Mouse (Mus musculus): Measurements from ENCODE around the gene Wdr83.

Wdr83 gene

DNA sequence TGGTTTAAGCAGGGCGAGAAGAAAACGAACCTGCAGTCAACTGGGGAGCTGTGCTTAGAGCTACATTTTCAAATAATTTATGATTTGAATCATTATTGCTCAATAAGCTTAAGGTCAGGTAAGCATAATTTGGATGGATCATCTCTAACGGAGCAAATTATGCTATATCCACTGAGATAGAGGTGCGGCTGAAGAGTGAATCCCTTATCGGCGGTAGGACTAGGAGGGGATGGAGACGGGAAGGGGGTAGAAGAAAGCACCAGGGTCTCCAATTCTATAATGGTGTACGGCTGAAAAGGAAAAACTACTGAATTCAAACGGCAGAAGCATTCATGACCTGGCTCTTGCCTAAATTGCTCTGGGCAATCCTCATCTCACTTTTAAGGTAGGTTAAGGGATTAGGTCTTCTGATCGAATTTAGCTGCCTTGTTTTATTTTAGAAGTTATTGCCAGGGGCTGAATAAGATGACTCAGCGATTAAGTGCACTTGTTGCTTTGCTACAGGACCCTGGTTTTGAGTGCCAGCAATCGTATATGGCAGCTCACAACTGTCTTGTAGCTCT is 45.9 kb downstream of the Wdr83 start:
- no peak for DNase-seq (ENCODE audit: low spot score in 2 of 2)

DNA sequence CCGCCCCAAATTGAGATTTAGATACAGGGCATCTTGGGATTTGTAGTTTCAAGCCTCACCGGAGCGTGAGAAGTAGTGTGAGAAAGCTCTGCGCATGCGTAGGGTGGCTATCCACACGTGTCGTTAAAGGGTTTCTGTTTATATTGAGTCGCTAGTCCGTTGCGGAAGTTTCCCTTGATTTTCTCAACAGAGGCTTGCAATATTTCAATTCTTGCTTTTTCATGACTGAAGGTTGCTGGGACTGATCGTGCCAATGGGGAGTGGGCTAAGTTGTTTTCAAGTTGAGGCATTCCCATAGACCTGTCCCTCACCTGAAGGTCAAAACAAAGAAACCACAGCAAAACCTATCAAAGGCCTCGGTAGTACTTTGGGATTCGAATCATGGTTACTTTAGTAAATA is 46.3 kb downstream of the Wdr83 start:
- peak; percentile 82 to 89 for DNase-seq (ENCODE audit: low spot score in 2 of 2)

DNA sequence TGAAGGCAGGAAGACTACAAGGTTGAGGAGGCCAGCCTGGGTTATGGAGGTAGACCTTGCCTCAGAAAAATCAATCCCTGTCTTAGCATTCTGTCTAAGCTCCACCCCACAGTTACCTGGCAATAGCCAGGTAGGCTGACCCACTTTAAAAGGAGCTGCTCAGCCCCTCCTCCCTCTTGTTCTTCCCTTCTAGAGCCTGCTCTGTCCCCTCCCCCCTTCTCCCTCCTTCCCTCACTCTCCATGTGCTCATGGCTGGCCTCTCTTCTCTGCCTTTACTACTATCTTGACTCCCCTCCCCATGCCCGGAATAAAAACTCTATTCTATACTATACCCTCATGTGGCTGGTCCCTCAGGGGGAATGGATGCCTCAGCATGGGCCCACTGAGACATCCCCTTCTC is 47.2 kb downstream of the Wdr83 start:
- no peak for DNase-seq (ENCODE audit: low spot score in 2 of 2)

DNA sequence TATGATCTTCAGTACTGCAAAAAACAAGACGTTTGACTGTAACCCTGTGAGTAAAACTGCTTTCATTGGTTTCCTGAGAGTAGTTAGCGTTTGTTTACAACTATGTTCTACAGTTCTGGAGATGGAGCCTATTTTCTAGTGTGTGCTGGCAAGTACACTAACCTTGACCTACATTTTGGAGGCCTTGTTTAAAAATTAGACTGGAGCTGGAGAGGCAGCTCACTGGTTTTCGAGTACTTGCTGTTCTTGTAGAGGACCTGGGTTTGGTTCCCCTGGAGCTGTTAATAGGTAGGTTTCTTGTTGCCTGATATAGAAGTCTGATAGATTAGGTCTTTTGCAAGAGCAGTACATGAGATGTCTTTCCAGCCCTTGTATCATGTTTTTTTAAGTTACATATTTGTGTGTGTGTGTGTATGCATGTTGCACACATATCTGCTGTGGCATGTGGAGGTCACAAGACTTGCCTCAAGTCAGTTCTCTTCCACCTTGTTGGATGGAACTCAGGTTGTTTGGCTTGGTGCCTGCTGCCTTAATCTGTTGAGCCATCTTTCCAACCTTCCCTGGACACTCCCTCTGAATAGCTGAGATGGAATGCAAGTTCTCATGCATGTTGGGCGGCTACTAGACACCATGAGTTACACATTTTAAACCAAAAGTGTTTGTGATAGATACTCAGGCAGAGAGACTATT is 48.3 kb downstream of the Wdr83 start:
- no peak for DNase-seq (ENCODE audit: low spot score in 2 of 2)

DNA sequence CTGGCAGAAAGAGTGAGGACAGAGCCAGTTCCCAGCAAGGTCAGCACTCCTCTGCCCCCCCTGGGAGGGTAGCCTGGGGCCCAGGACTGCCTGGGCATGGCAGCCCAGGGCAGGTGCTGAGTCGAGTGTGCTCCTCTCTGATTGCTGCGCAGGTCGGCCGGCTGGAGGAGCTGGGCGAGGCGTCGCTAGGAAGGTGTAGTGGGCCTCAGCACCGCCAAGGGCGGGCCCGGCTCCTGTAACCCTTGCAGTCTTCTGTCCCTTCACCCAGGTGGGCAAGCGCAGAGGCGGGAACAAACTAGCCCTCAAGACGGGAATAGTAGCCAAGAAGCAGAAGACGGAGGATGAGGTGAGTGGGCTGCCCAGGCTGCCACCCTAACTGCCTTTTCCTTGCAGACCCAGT is 51.8 kb downstream of the Wdr83 start:
- no peak for DNase-seq (ENCODE audit: low spot score in 2 of 2)

DNA sequence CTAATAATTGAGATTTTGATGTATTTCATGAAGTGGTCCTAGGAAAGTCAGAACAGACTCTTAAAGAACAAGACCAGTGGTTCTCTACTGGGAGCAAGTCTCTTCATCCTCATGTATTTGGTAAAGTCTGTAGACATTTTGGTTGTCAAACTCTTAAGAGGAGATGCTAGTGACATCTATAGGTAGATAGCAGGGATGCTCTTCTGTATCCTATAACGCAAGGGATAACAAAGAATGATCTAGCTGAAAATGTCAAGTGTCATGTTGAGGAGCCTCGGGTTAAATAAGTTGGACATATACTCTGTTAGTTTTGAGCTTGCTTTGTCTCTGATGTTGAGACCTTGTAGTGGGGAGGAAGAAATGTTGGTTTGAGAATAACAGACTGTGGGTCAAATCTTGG is 53.2 kb downstream of the Wdr83 start:
- DNase-seq (ENCODE audit: low spot score in 2 of 2), result no peak

DNA sequence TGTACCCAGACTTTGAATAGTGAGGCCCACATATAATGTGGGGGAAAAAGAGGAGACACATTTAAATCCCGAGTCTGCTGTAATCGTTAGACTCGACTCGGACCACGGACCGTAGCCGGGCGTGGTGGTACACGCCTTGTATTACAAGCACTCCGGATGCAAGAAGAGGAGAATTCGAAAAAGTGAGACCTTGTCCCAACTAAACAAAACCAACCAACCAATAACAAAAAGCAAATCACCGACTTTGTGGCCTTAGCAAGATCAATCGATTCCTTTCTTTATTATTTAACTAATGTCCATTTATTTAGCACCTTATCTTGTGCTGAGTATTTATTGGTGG is 53.6 kb downstream of the Wdr83 start:
- peak in 1 of 2 experiments; percentile 48 for DNase-seq (ENCODE audit: low spot score in 2 of 2)

DNA sequence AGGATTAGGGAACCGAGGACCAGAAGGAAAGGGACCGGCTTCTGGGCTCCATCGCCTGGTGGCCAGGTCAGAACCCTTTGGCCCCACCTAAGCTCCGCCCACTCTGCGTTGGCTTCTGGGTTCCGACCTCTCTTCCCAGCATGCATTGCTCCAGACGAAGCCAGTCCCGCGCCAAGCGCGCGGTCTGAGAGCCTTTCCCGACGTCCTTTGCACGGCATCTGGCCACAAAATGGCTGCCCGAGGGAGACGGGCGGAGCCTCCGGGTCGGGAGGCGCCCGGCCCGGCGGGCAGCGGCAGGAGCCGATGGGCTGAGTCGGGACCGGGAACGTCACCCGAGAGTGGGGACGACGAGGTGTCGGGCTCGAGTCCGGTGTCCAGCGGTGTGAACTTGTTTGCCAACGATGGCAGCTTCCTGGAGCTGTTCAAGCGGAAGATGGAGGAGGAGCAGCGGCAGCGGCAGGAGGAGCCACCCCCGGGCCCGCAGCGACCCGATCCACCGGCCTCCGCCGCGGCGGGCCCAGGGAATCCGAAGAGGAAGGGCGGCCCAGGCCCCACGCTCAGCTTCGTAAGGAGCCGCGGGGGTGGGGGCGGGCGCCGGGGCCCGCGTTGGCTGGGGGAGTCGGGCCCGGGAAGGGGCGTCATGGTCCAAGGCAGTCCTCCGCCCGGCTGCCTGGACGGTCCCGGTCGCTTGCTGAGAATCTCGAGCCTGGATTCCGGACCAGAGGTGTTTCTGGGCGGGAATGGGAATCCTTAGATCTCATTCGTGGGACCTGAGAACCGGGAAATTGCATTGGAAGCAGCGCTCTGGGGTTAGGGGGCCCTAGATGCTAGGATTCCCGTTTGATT is 54.2 kb downstream of the Wdr83 start, which contains the start of gene Trir:
Trir (plus strand) TSS at position 154 of the 846 bp plus-strand sequence.
- peak; percentile 97 to 98 for DNase-seq (ENCODE audit: low spot score in 2 of 2)

DNA sequence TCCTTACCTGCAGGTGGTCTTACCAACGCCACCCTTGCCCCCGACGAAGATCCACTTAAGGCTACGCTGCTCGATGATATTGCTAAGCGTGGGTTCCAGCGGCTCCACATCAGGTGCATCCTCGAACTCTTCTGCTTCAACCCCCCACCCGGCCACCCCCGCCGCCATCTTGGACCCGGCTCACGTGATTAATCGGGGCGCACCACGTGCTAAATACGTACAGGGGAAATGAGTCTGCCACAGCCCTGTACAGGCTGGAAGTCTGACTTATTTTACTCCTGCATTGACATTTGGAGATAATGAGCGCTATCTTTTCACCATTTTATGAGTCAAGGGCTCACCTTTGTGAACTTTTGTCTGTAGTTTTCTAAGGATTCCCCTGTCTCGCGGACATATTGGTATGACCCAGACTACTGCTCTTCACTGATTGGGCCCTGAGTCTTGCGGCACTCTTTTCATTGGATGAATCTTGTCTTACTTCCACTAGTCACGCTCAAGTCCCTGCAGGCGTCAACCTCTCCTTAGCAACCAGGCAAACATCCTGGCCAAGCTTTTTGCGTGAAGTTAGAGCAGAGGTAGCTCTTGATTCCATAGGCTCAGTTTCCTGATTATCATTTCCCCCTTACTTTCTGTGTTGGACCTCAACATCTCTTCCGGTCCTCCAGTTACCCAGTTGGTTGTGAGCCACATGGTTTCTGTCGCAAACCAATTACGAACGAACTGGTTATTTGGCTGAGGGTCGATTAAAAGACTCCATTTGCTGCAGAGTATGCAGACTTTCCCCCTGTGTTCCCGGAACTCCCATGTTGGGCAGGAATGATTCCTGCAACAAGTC is 55.8 kb downstream of the Wdr83 start, which contains the start of gene Asna1:
Asna1 (minus strand) TSS at position 184 of the 835 bp plus-strand sequence.
- DNase-seq (ENCODE audit: low spot score in 2 of 2), result peak; percentile 84 to 89

Measured in spleen, postnatal 36 days (tissue).